Comparison of ENCODE assay signal across 22 mouse cellular contexts in genomic region chr11:52831631-52832310, GRCm38 (mm10).
DNase-seq lines count a peak whose midpoint lies in the region; ATAC-seq and TF ChIP-seq lines count a peak whose summit lies in the region.
"Had no signal": no experiment of that assay in that cellular context is flagged by ENCODE, and none has a peak within 500 bp of the region (broad histone marks: within the 10 kb centered on the region; RNA-seq: fewer than 3 reads in every experiment).

No protein-coding gene starts in this region.

- TF ChIP-seq POLR2A in brain, embryonic 14.5 days (IDR thresholded peaks at IDR 0.05; ENCODE audit: borderline replicate concordance, extremely low read depth, insufficient read depth, insufficient read length, poor library complexity, severe bottlenecking), result no peak

- H3K9ac ChIP-seq in heart, embryonic 11.5 days (ENCODE audit: low read depth, low read length), result no peak overlapping the region
- H3K9ac ChIP-seq in midbrain, postnatal 0 days (replicated peaks; ENCODE audit: low read length, poor library complexity, severe bottlenecking), result no peak overlapping the region
- no peak overlapping the region for H3K9ac ChIP-seq in midbrain, embryonic 16.5 days (ENCODE audit: low read depth, low read length)
- H3K9ac ChIP-seq: forebrain, embryonic 15.5 days; heart, embryonic 15.5 days; hindbrain, embryonic 14.5 days had no signal

- H3K27me3 ChIP-seq in heart, embryonic 11.5 days (ENCODE audit: control insufficient read depth, insufficient read depth, low read length), result no peaks in the 10 kb centered on the region
- no peaks in the 10 kb centered on the region for H3K27me3 ChIP-seq in midbrain, postnatal 0 days (ENCODE audit: insufficient read depth, low read length)
- no peaks in the 10 kb centered on the region for H3K27me3 ChIP-seq in midbrain, embryonic 16.5 days (ENCODE audit: control insufficient read depth, insufficient read depth, low read depth, low read length)
- H3K27me3 ChIP-seq: forebrain, embryonic 15.5 days; heart, embryonic 15.5 days had no signal

- H3K4me1 ChIP-seq in heart, embryonic 11.5 days (ENCODE audit: control insufficient read depth, insufficient read depth, low read length), result no peaks in the 10 kb centered on the region
- no peaks in the 10 kb centered on the region for H3K4me1 ChIP-seq in midbrain, postnatal 0 days (ENCODE audit: insufficient read depth, low read length)
- 0 out of 2 replicates have a peak, but pooled peaks cover 2% of the 10 kb centered on the region for H3K4me1 ChIP-seq in midbrain, embryonic 16.5 days (ENCODE audit: control insufficient read depth, insufficient read depth, low read length)
- H3K4me1 ChIP-seq: forebrain, embryonic 15.5 days; heart, embryonic 10.5 days; heart, embryonic 15.5 days had no signal

- no peak for TF ChIP-seq CTCF in midbrain, postnatal 0 days (IDR thresholded peaks at IDR 0.05)
- TF ChIP-seq CTCF in brain, embryonic 14.5 days (IDR thresholded peaks at IDR 0.05; ENCODE audit: borderline replicate concordance, extremely low read depth, insufficient read depth, insufficient read length), result no peak
- TF ChIP-seq CTCF in gastrocnemius, adult 2 months (IDR thresholded peaks at IDR 0.05), result no peak

- no peaks in the 10 kb centered on the region for H3K36me3 ChIP-seq in heart, embryonic 11.5 days (ENCODE audit: control insufficient read depth, insufficient read depth, low read length)
- H3K36me3 ChIP-seq in midbrain, postnatal 0 days (ENCODE audit: insufficient read depth, low read length), result no peaks in the 10 kb centered on the region
- no peaks in the 10 kb centered on the region for H3K36me3 ChIP-seq in midbrain, embryonic 16.5 days (ENCODE audit: control insufficient read depth, insufficient read depth, low read length)
- H3K36me3 ChIP-seq: forebrain, embryonic 15.5 days; heart, embryonic 10.5 days; heart, embryonic 15.5 days had no signal

- no peak overlapping the region for H3K4me2 ChIP-seq in heart, embryonic 11.5 days
- no peak overlapping the region for H3K4me2 ChIP-seq in midbrain, postnatal 0 days (ENCODE audit: low read depth, low read length, poor library complexity, severe bottlenecking)
- no peak overlapping the region for H3K4me2 ChIP-seq in midbrain, embryonic 16.5 days (ENCODE audit: low read length)
- H3K4me2 ChIP-seq: forebrain, embryonic 15.5 days; heart, embryonic 15.5 days; hindbrain, embryonic 14.5 days had no signal

- H3K4me3 ChIP-seq in heart, embryonic 11.5 days (ENCODE audit: low read depth, low read length), result no peak overlapping the region
- H3K4me3 ChIP-seq in midbrain, postnatal 0 days (ENCODE audit: low read depth, low read length), result no peak overlapping the region
- no peak overlapping the region for H3K4me3 ChIP-seq in midbrain, embryonic 16.5 days (ENCODE audit: low read depth, low read length)
- no peak overlapping the region for H3K4me3 ChIP-seq in gastrocnemius, adult 2 months
- H3K4me3 ChIP-seq: forebrain, embryonic 15.5 days; heart, embryonic 10.5 days; heart, embryonic 15.5 days had no signal

- intact Hi-C loops in gastrocnemius, adult 2 months (cut with DNase I), result no loop called here

- H3K27ac ChIP-seq in heart, embryonic 11.5 days (ENCODE audit: low read depth, low read length), result no peak overlapping the region
- H3K27ac ChIP-seq in midbrain, postnatal 0 days (ENCODE audit: low read depth, low read length), result no peak overlapping the region
- no peak overlapping the region for H3K27ac ChIP-seq in midbrain, embryonic 16.5 days (ENCODE audit: low read length)
- H3K27ac ChIP-seq in gastrocnemius, adult 2 months, result no peak overlapping the region
- H3K27ac ChIP-seq: forebrain, embryonic 15.5 days; heart, embryonic 10.5 days; heart, embryonic 15.5 days; hindbrain, embryonic 14.5 days had no signal

- WGBS in heart, embryonic 11.5 days (ENCODE audit: insufficient replicate concordance), result 85% methylated on average over 12 of the region's 12 CpGs
- WGBS in midbrain, postnatal 0 days, result 66% methylated on average over 12 of the region's 12 CpGs
- WGBS in midbrain, embryonic 16.5 days, result 68% methylated on average over 12 of the region's 12 CpGs

- no peak for ATAC-seq in heart, embryonic 11.5 days (replicated peaks; ENCODE audit: insufficient number of reproducible peaks, low FRiP score, low TSS enrichment)
- no peak for ATAC-seq in midbrain, postnatal 0 days (ENCODE audit: low FRiP score)
- ATAC-seq in midbrain, embryonic 16.5 days, result no peak
- no peak for ATAC-seq in frontal cortex, adult (ENCODE audit: low TSS enrichment)
- ATAC-seq: activated CD4-positive, CD25-positive, alpha-beta regulatory T cell, adult 4 months; forebrain, embryonic 15.5 days; inflammation-experienced regulatory T-cells, adult 6 months; Patski had no signal

- DNase-seq in heart, adult 11 months, result peak; percentile 40
- DNase-seq in midbrain, postnatal 0 days (ENCODE audit: low spot score), result peak; percentile 4
- peak; percentile 47 for DNase-seq in brain, embryonic 14.5 days (ENCODE audit: low read depth)
- peak; percentile 85 for DNase-seq in retina, embryonic 14.5 days (ENCODE audit: low spot score)
- no peak for DNase-seq in gastrocnemius, adult 2 months
- DNase-seq: adrenal gland, postnatal 14 days; cerebellum, adult 18-20 months; cerebellum, adult 9-11 months; cerebellum, postnatal 36 days; gastrocnemius, postnatal 36 days; heart, adult 18-20 months; heart, postnatal 14 days had no signal

- H3K9me3 ChIP-seq in heart, embryonic 11.5 days (replicated peaks; ENCODE audit: control insufficient read depth, low read length), result no peaks in the 10 kb centered on the region
- H3K9me3 ChIP-seq in midbrain, postnatal 0 days (ENCODE audit: low read length), result no peaks in the 10 kb centered on the region
- H3K9me3 ChIP-seq in midbrain, embryonic 16.5 days (replicated peaks; ENCODE audit: control insufficient read depth, low read length, poor library complexity, severe bottlenecking), result no peaks in the 10 kb centered on the region
- H3K9me3 ChIP-seq: forebrain, embryonic 15.5 days; heart, embryonic 10.5 days; heart, embryonic 15.5 days had no signal
